8 mouse cellular contexts compared by ENCODE assay signal in genomic region chr2:179976295-179976627, GRCm38 (mm10). TPM values are rescaled to one million over a fixed set of nuclear protein-coding genes. Genes with fewer than 3 reads are reported as not detected.
DNase-seq lines count a peak whose midpoint lies in the region; ATAC-seq and TF ChIP-seq lines count a peak whose summit lies in the region.

No protein-coding gene starts in this region.

- TF ChIP-seq CTCF in E14TG2a.4 (conservative IDR thresholded peaks at IDR 0.05; ENCODE audit: low read length) = no peak

- no peak for DNase-seq in heart, embryonic 10.5 days (ENCODE audit: low spot score)
- no peak for DNase-seq in heart, postnatal 36 days
- DNase-seq in thymus, postnatal 10 days (ENCODE audit: low spot score in 2 of 2) = no peak
- DNase-seq in natural killer cell, adult 2 months (ENCODE audit: low spot score in 2 of 2) = no peak
- no peak for DNase-seq in layer of hippocampus, adult 9-10 months (ENCODE audit: low spot score)

- peak overlapping the region; percentile 99 for H3K9ac ChIP-seq in forebrain, embryonic 15.5 days (replicated peaks)
- H3K9ac ChIP-seq in liver, embryonic 15.5 days = peak overlapping the region; percentile 84

- intact Hi-C loops in heart, postnatal 36 days (cut with DNase I) = loop anchor here (2.0 to 5.0 kb wide), 3 partner anchors 67 to 296 kb away; partner anchors contain the start of genes Cables2, Osbpl2, Psma7 and Ss18l1

- H3K9me3 ChIP-seq in heart, embryonic 10.5 days = no peaks in the 10 kb centered on the region
- no peaks in the 10 kb centered on the region for H3K9me3 ChIP-seq in E14TG2a.4 (ENCODE audit: low read length)
- no peaks in the 10 kb centered on the region for H3K9me3 ChIP-seq in forebrain, embryonic 15.5 days
- H3K9me3 ChIP-seq in liver, embryonic 15.5 days (replicated peaks) = no peaks in the 10 kb centered on the region

- 16% methylated on average over 54 of the region's 54 CpGs for WGBS in heart, embryonic 10.5 days
- under 1% methylated on average over 48 of the region's 54 CpGs for WGBS in forebrain, embryonic 15.5 days
- under 1% methylated on average over 53 of the region's 54 CpGs for WGBS in liver, embryonic 15.5 days (ENCODE audit: insufficient replicate concordance)

- H3K36me3 ChIP-seq in heart, embryonic 10.5 days = no peaks in the 10 kb centered on the region
- H3K36me3 ChIP-seq in E14TG2a.4 (ENCODE audit: insufficient read depth, low read length) = peaks cover 15% of the 10 kb centered on the region
- H3K36me3 ChIP-seq in forebrain, embryonic 15.5 days = no peaks in the 10 kb centered on the region
- H3K36me3 ChIP-seq in liver, embryonic 15.5 days (replicated peaks) = no peaks in the 10 kb centered on the region

- H3K4me1 ChIP-seq in heart, embryonic 10.5 days = peaks cover 55% of the 10 kb centered on the region
- peaks cover 61% of the 10 kb centered on the region for H3K4me1 ChIP-seq in E14TG2a.4 (replicated peaks; ENCODE audit: low read depth, low read length)
- H3K4me1 ChIP-seq in forebrain, embryonic 15.5 days = peaks cover 52% of the 10 kb centered on the region
- peaks cover 52% of the 10 kb centered on the region for H3K4me1 ChIP-seq in liver, embryonic 15.5 days (replicated peaks)

- H3K4me2 ChIP-seq in forebrain, embryonic 15.5 days (replicated peaks) = peak overlapping the region; percentile 21; the same call in 1 of the 2 replicates
- peak overlapping the region; percentile 96 for H3K4me2 ChIP-seq in liver, embryonic 15.5 days

- H3K27ac ChIP-seq in heart, embryonic 10.5 days = peak overlapping the region; percentile 97
- H3K27ac ChIP-seq in forebrain, embryonic 15.5 days (replicated peaks) = peak overlapping the region; percentile 96
- peak overlapping the region; percentile 89 for H3K27ac ChIP-seq in liver, embryonic 15.5 days (replicated peaks)

- no peak; the same call in 1 of the 2 replicates for ATAC-seq in forebrain, embryonic 15.5 days (replicated peaks)
- peak; percentile 48 for ATAC-seq in liver, embryonic 15.5 days (ENCODE audit: insufficient read depth)

- H3K4me3 ChIP-seq in heart, embryonic 10.5 days = peak overlapping the region; percentile 88
- peak overlapping the region; percentile 82 for H3K4me3 ChIP-seq in E14TG2a.4 (replicated peaks; ENCODE audit: low read length)
- H3K4me3 ChIP-seq in forebrain, embryonic 15.5 days = peak overlapping the region; percentile 97
- H3K4me3 ChIP-seq in liver, embryonic 15.5 days (replicated peaks) = peak overlapping the region; percentile 90

- H3K27me3 ChIP-seq in heart, embryonic 10.5 days (ENCODE audit: insufficient read depth, poor library complexity, severe bottlenecking) = no peaks in the 10 kb centered on the region
- peaks cover 8% of the 10 kb centered on the region for H3K27me3 ChIP-seq in E14TG2a.4 (ENCODE audit: insufficient read depth, low read length)
- H3K27me3 ChIP-seq in forebrain, embryonic 15.5 days = no peaks in the 10 kb centered on the region
- no peaks in the 10 kb centered on the region for H3K27me3 ChIP-seq in liver, embryonic 15.5 days

RNA-seq across cellular contexts. Expression of gene Taf4, which starts 0.2 kb away (rescaled TPM):
- 2.2 and 3.2 TPM in 2 replicates for polyA plus RNA-seq in heart, embryonic 10.5 days (2016; fragmentation: Nextera tagmentation; extraction: Ambion mirVana)
- 10 to 100 TPM; 15.5 to 21.3 TPM for total RNA-seq in heart, postnatal 36 days (2021)
- 4.4 and 5.3 TPM in 2 replicates for polyA plus RNA-seq in forebrain, embryonic 15.5 days (2015; fragmentation: Nextera tagmentation; extraction: Ambion mirVana)
- polyA plus RNA-seq in liver, embryonic 15.5 days (2015; fragmentation: Nextera tagmentation; extraction: Ambion mirVana) = 1.7 and 1.9 TPM in 2 replicates

RNA-seq across cellular contexts. Expression of gene Lsm14b, which starts 48.5 kb away (rescaled TPM):
- polyA plus RNA-seq in heart, embryonic 10.5 days (2016; fragmentation: Nextera tagmentation; extraction: Ambion mirVana) = 4.0 and 4.9 TPM in 2 replicates
- 10 to 100 TPM; 64.3 to 64.7 TPM for total RNA-seq in heart, postnatal 36 days (2021)
- 20.6 and 23.6 TPM in 2 replicates for polyA plus RNA-seq in forebrain, embryonic 15.5 days (2015; fragmentation: Nextera tagmentation; extraction: Ambion mirVana)
- 1.3 TPM in 2 replicates for polyA plus RNA-seq in liver, embryonic 15.5 days (2015; fragmentation: Nextera tagmentation; extraction: Ambion mirVana)
